Mouse (Mus musculus): ENCODE data around the gene Slc25a33. TPM values are rescaled to one million over a fixed set of nuclear protein-coding genes. Genes with fewer than 3 reads are reported as not detected.

The Slc25a33 gene
- total RNA-seq, 2 experiments from 2014 or later, result 30.5 to 31.8 TPM

GRCm38 (mm10) chr4:149732313-149732712 is 41.8 kb downstream of the Slc25a33 start:
- no peak for DNase-seq (ENCODE audit: low spot score in 2 of 2)

- DNase-seq (ENCODE audit: low spot score in 2 of 2), result no peak
These were observed 43.2 kb downstream of the Slc25a33 start for GRCm38 (mm10) chr4:149730827-149731226.

GRCm38 (mm10) chr4:149728810-149729209 is 45.3 kb downstream of the Slc25a33 start:
- DNase-seq (ENCODE audit: low spot score in 2 of 2), result no peak

- DNase-seq (ENCODE audit: low spot score in 2 of 2), result no peak
These were observed 46.4 kb downstream of the Slc25a33 start for GRCm38 (mm10) chr4:149727636-149728035.

GRCm38 (mm10) chr4:149725661-149726350 is 48.3 kb downstream of the Slc25a33 start:
- DNase-seq (ENCODE audit: low spot score in 2 of 2), result peak; percentile 81 to 84

- no peak for DNase-seq (ENCODE audit: low spot score in 2 of 2)
These were observed 49.1 kb downstream of the Slc25a33 start for GRCm38 (mm10) chr4:149724916-149725470.

- DNase-seq (ENCODE audit: low spot score in 2 of 2), result peak; percentile 52 to 63
These were observed 50.0 kb downstream of the Slc25a33 start for GRCm38 (mm10) chr4:149723855-149724731.

- no peak for DNase-seq (ENCODE audit: low spot score in 2 of 2)
These were observed 51.1 kb downstream of the Slc25a33 start for GRCm38 (mm10) chr4:149723021-149723390.

- DNase-seq (ENCODE audit: low spot score in 2 of 2), result no peak
These were observed 51.7 kb downstream of the Slc25a33 start for GRCm38 (mm10) chr4:149722104-149723020.

GRCm38 (mm10) chr4:149721163-149721562 is 52.9 kb downstream of the Slc25a33 start:
- no peak for DNase-seq (ENCODE audit: low spot score in 2 of 2)

GRCm38 (mm10) chr4:149719686-149720085 is 54.4 kb downstream of the Slc25a33 start:
- peak in 1 of 2 experiments; percentile 54 for DNase-seq (ENCODE audit: low spot score in 2 of 2)

- no peak for DNase-seq (ENCODE audit: low spot score in 2 of 2)
These were observed 59.5 kb downstream of the Slc25a33 start for GRCm38 (mm10) chr4:149714542-149714941.

- DNase-seq (ENCODE audit: low spot score in 2 of 2), result peak in 1 of 2 experiments; percentile 42
These were observed 62.1 kb downstream of the Slc25a33 start for GRCm38 (mm10) chr4:149711955-149712354.

GRCm38 (mm10) chr4:149711485-149711884 is 62.6 kb downstream of the Slc25a33 start:
- DNase-seq (ENCODE audit: low spot score in 2 of 2), result no peak

GRCm38 (mm10) chr4:149710510-149710909 is 63.6 kb downstream of the Slc25a33 start:
- DNase-seq (ENCODE audit: low spot score in 2 of 2), result peak; percentile 44 to 57

GRCm38 (mm10) chr4:149705941-149706340 is 68.1 kb downstream of the Slc25a33 start:
- DNase-seq (ENCODE audit: low spot score in 2 of 2), result no peak

GRCm38 (mm10) chr4:149705298-149705697 is 68.8 kb downstream of the Slc25a33 start:
- no peak for DNase-seq (ENCODE audit: low spot score in 2 of 2)

- no peak for DNase-seq (ENCODE audit: low spot score in 2 of 2)
These were observed 71.7 kb downstream of the Slc25a33 start, which contains the start of gene Pik3cd for GRCm38 (mm10) chr4:149702210-149702979. Gene Pik3cd, minus strand, starts transcription at chr4:149702571.

- no peak for DNase-seq (ENCODE audit: low spot score in 2 of 2)
These were observed 72.5 kb downstream of the Slc25a33 start for GRCm38 (mm10) chr4:149701426-149702209.

Data from left cerebral cortex, adult 18-20 months (tissue).